ENCODE assay signal across 18 mouse cellular contexts in the genomic region with DNA sequence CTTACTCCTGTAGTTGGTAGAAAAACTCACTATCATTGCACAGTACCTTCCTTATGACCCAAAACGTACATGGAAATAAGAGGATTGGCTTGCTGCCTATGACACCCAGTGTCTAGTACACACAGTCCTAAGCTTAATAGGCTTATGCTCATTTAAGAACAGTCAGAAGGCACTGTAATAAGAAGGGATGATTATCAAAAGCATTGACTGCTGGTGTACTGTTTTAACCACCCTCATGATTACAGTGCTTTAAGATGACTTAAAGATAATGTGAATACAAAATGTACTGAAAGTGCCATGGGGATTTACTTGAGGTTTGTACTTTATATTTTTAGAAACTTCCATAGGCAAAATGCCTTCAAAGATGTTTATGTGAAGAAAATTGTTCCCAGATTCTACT.
A peak's percentile ranks its signal among the peaks of the same experiment; 100 is the strongest.
DNase-seq lines count a peak whose midpoint lies in the region; ATAC-seq lines count a peak whose summit lies in the region.
"Had no signal": no experiment of that assay in that cellular context is flagged by ENCODE, and none has a peak within 500 bp of the region (broad histone marks: within the 10 kb centered on the region; RNA-seq: fewer than 3 reads in every experiment).

No protein-coding gene starts in this region.

- no peak for DNase-seq in frontal cortex, postnatal 25 days (ENCODE audit: low spot score in 2 of 2)
- peak; percentile 18 for DNase-seq in NIH3T3 (ENCODE audit: low read depth)
- peak; percentile 31 for DNase-seq in brain, adult 2 months (ENCODE audit: low read depth, low spot score)
- no peak for DNase-seq in layer of hippocampus, adult 18-20 months (ENCODE audit: low spot score in 2 of 2)
- DNase-seq in adrenal gland, postnatal 14 days: no peak
- DNase-seq: adrenal gland, adult 8-10 months; adrenal gland, postnatal 25 days; cerebellum, adult 11-12 months; cerebellum, adult 2 months; cerebellum, adult 9-10 months; cerebellum, postnatal 10 days; cerebellum, postnatal 25 days; forebrain, postnatal 0 days had no signal

- peak; percentile 69 for ATAC-seq in frontal cortex, adult (ENCODE audit: low TSS enrichment)
- ATAC-seq: activated CD4-positive, CD25-positive, alpha-beta regulatory T cell, adult 4 months; forebrain, embryonic 13.5 days; forebrain, embryonic 15.5 days; forebrain, postnatal 0 days; Patski had no signal

Comparison
In these comparisons a context has a peak if more than half of its experiments do, and no peak if none do; other contexts are left out.
1. DNase-seq: peak in NIH3T3 (single experiment) and brain, adult 2 months (single experiment); none in frontal cortex, postnatal 25 days (0 of 2), layer of hippocampus, adult 18-20 months (0 of 2) and adrenal gland, postnatal 14 days (single experiment).